Mouse (Mus musculus): ENCODE measurements around the gene Ncf1.
A peak's percentile ranks its signal among the peaks of the same experiment; 100 is the strongest.

The Ncf1 gene

GRCm38 (mm10) chr5:134244890-134245289, 15.5 kb upstream of the Ncf1 start:
- DNase-seq (ENCODE audit: low spot score in 2 of 2) = no peak

- DNase-seq (ENCODE audit: low spot score in 2 of 2) = no peak
These were observed 14.4 kb upstream of the Ncf1 start for GRCm38 (mm10) chr5:134243661-134244436.

GRCm38 (mm10) chr5:134241831-134242230, 12.4 kb upstream of the Ncf1 start:
- no peak for DNase-seq (ENCODE audit: low spot score in 2 of 2)

GRCm38 (mm10) chr5:134237936-134238760, 8.7 kb upstream of the Ncf1 start:
- no peak for DNase-seq (ENCODE audit: low spot score in 2 of 2)

- no peak for DNase-seq (ENCODE audit: low spot score in 2 of 2)
These were observed 8.1 kb upstream of the Ncf1 start for GRCm38 (mm10) chr5:134237508-134237907.

GRCm38 (mm10) chr5:134236796-134237195, 7.4 kb upstream of the Ncf1 start:
- no peak for DNase-seq (ENCODE audit: low spot score in 2 of 2)

GRCm38 (mm10) chr5:134236241-134236640, 6.8 kb upstream of the Ncf1 start:
- DNase-seq (ENCODE audit: low spot score in 2 of 2) = no peak

GRCm38 (mm10) chr5:134235111-134235510, 5.7 kb upstream of the Ncf1 start:
- no peak for DNase-seq (ENCODE audit: low spot score in 2 of 2)

GRCm38 (mm10) chr5:134234205-134234604, 4.8 kb upstream of the Ncf1 start:
- no peak for DNase-seq (ENCODE audit: low spot score in 2 of 2)

- DNase-seq (ENCODE audit: low spot score in 2 of 2) = no peak
These were observed 3.8 kb upstream of the Ncf1 start for GRCm38 (mm10) chr5:134233244-134233651.

- peak; percentile 42 to 73 for DNase-seq (ENCODE audit: low spot score in 2 of 2)
These were observed 3.1 kb upstream of the Ncf1 start for GRCm38 (mm10) chr5:134232568-134232967.

GRCm38 (mm10) chr5:134232111-134232510, 2.7 kb upstream of the Ncf1 start:
- no peak for DNase-seq (ENCODE audit: low spot score in 2 of 2)

GRCm38 (mm10) chr5:134231376-134231775, 2.0 kb upstream of the Ncf1 start:
- DNase-seq (ENCODE audit: low spot score in 2 of 2) = peak; percentile 64 to 73

GRCm38 (mm10) chr5:134228249-134228638, 1.2 kb downstream of the Ncf1 start:
- no peak for DNase-seq (ENCODE audit: low spot score in 2 of 2)

- no peak for DNase-seq (ENCODE audit: low spot score in 2 of 2)
These were observed 1.7 kb downstream of the Ncf1 start for GRCm38 (mm10) chr5:134227574-134228248.

- DNase-seq (ENCODE audit: low spot score in 2 of 2) = no peak
These were observed 2.5 kb downstream of the Ncf1 start for GRCm38 (mm10) chr5:134226946-134227345.

GRCm38 (mm10) chr5:134225110-134225901, 4.1 kb downstream of the Ncf1 start:
- DNase-seq (ENCODE audit: low spot score in 2 of 2) = no peak

GRCm38 (mm10) chr5:134221708-134222150, 7.7 kb downstream of the Ncf1 start:
- no peak for DNase-seq (ENCODE audit: low spot score in 2 of 2)

GRCm38 (mm10) chr5:134221278-134221677, 8.1 kb downstream of the Ncf1 start:
- DNase-seq (ENCODE audit: low spot score in 2 of 2) = no peak

GRCm38 (mm10) chr5:134217900-134218299, 11.5 kb downstream of the Ncf1 start:
- no peak for DNase-seq (ENCODE audit: low spot score in 2 of 2)

- DNase-seq (ENCODE audit: low spot score in 2 of 2) = no peak
These were observed 15.2 kb downstream of the Ncf1 start for GRCm38 (mm10) chr5:134214021-134214806.

Measured in heart, adult 9 months (tissue).